Mouse (Mus musculus): Measurements from ENCODE around the gene Rbm4. TPM values are rescaled to one million over a fixed set of nuclear protein-coding genes. Genes with fewer than 3 reads are reported as not detected.

The Rbm4 gene
- polyA plus RNA-seq, 1 experiment from 2014 or later = 42.3 TPM

DNA sequence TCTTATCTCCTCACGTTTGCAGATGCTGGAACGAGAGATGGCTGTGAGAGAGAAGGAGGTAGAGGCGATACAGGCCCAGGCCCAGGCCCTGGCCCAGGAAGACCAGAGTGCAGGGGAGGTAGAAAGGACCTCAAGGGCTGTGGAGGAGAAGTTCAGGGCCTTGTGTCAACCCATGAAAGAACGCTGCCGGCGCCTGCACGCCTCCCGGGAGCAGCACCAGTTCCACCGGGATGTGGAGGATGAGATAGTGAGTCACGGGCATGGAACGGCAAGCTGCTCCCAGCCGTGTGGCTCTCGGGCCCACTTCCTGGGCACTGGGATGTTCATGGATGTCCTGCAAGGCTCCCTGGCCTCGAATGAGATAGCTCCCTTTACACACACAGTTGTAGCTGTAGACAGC is 49.7 kb downstream of the Rbm4 start:
- CTCF ChIA-PET = interaction anchor here (1.0 to 3.5 kb wide), 8 partner anchors 10 to 246 kb away, joined by 3 to 25 read pairs (median 6); partner anchors contain the start of gene 2010003K11Rik
- no peak for DNase-seq (ENCODE audit: low read depth, low spot score)
- ATAC-seq = no peak
- in situ Hi-C loops (cut with MboI; ENCODE audit: low pct_unique_long_range_greater_than_20kb) = loop anchor here (5.0 kb wide), 2 partner anchors 112 to 247 kb away; partner anchors contain the start of gene 2010003K11Rik
- no peaks in the 10 kb centered on the region for H3K27me3 ChIP-seq
- no peak for TF ChIP-seq CTCF (IDR thresholded peaks at IDR 0.05)
- POLR2A ChIA-PET = interaction anchor here (1.2 to 1.3 kb wide), 2 partner anchors 11 to 108 kb away, joined by 3 to 4 read pairs; no protein-coding TSS in a partner anchor

DNA sequence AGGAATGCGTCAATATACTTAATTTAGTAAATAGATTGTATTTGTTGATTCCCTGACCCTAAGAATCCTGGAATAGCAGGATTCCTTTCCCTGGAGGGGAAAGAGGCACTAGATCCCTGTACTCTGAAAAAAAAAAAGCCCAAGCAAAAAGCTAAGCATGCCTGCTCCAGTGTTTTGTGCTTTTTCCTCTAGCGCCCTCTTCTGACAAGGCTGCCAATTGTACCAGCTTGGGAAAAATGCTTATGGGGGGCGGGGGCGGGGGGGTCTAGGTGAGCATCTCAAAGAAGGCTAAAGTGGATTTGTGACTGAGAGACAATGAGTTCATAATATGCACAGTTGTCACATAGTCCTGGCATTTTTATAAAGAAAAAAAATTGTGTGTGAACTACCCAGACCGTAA is 50.2 kb downstream of the Rbm4 start:
- ChIA-PET CTCF (interaction anchor here (0.9 to 3.5 kb wide), 9 partner anchors 10 to 245 kb away, joined by 3 to 25 read pairs (median 7); partner anchors contain the start of gene 2010003K11Rik), POLR2A (interaction anchor here (0.7 to 2.1 kb wide), 3 partner anchors 12 to 123 kb away, joined by 3 to 6 read pairs (median 5); partner anchors contain the start of gene Gm960)
- ATAC-seq (no peak), DNase-seq (ENCODE audit: low read depth, low spot score) (no peak)
- H3K27me3 ChIP-seq = no peaks in the 10 kb centered on the region
- in situ Hi-C loops (cut with MboI; ENCODE audit: low pct_unique_long_range_greater_than_20kb) = loop anchor here (5.0 kb wide), 2 partner anchors 111 to 246 kb away; partner anchors contain the start of gene 2010003K11Rik
- TF ChIP-seq CTCF (IDR thresholded peaks at IDR 0.05) = no peak

DNA sequence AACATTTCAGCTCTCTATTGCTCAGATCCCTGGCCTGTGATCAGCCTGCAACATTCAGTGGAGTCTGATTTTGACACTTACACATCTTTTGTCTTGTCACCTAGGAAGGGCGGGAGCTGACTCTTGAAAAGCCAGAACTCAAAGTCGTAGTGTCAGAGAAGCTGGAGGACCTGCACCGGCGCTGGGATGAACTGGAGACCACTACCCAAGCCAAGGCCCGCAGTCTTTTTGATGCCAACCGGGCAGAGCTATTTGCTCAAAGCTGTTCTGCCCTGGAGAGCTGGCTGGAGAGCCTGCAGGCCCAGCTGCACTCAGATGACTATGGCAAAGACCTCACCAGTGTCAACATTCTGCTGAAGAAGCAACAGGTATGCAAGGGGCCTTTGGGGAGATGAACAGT is 51.5 kb downstream of the Rbm4 start:
- no peak for DNase-seq (ENCODE audit: low read depth, low spot score)
- ChIA-PET CTCF (interaction anchor here (1.1 to 3.5 kb wide), 9 partner anchors 11 to 114 kb away, joined by 3 to 25 read pairs (median 7); no protein-coding TSS in a partner anchor), POLR2A (interaction anchor here (1.2 to 2.1 kb wide), 2 partner anchors 9 to 43 kb away, joined by 3 to 5 read pairs; partner anchors contain the start of gene Gm960)
- ATAC-seq = no peak
- TF ChIP-seq CTCF (IDR thresholded peaks at IDR 0.05) = no peak
- in situ Hi-C loops (cut with MboI; ENCODE audit: low pct_unique_long_range_greater_than_20kb) = loop anchor here (5.0 kb wide), 2 partner anchors 110 to 245 kb away; partner anchors contain the start of gene 2010003K11Rik
- no peaks in the 10 kb centered on the region for H3K27me3 ChIP-seq

DNA sequence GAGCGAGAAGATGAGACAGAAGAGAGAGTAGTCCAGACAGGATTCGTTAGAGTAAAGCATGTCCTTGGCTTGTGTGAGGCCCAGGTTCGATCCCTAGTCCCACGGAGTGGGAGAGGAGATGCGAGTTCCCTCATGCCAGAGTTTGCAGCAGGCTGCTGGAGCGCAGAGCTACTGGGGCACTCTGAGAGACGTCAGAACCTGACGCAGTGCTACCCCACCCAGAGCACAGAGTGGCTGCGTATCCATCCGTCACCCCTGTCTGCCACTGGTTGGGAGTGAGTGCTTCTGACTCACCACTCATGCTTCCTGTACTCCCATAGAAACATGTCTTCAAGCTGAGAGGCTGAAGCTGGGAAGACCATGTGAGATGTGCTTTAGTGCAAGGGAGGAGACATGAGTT is 52.2 kb downstream of the Rbm4 start:
- ATAC-seq (no peak), DNase-seq (ENCODE audit: low read depth, low spot score) (no peak)
- ChIA-PET POLR2A (interaction anchor here (2.1 kb wide), 1 partner anchor 42 kb away, joined by 5 read pairs; the partner anchor contains the start of gene Gm960), CTCF (interaction anchor here (1.1 to 2.7 kb wide), 5 partner anchors 12 to 100 kb away, joined by 3 to 16 read pairs (median 3); no protein-coding TSS in a partner anchor)
- in situ Hi-C loops (cut with MboI; ENCODE audit: low pct_unique_long_range_greater_than_20kb) = loop anchor here (5.0 kb wide), 2 partner anchors 109 to 244 kb away; partner anchors contain the start of gene 2010003K11Rik
- H3K27me3 ChIP-seq = no peaks in the 10 kb centered on the region
- no peak for TF ChIP-seq CTCF (IDR thresholded peaks at IDR 0.05)

DNA sequence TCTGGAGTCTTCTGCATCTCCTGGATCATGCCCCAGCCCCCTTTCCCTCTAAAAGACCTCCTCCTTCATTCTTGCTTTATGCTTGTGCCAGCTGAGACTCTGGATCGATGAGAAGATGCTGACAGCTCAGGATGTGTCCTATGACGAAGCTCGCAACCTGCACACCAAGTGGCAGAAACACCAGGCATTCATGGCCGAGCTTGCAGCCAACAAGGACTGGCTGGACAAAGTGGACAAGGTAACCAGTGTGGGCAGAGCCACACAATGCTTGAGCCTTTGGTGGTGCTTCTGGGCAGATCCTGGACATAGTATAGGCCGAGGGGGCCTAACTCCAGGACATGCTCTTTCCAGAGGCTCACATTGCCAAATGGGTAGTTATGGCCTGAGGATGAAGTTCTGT is 53.9 kb downstream of the Rbm4 start:
- CTCF ChIA-PET = interaction anchor here (1.4 kb wide), 1 partner anchor 9 kb away, joined by 5 read pairs; no protein-coding TSS in a partner anchor
- no peak for DNase-seq (ENCODE audit: low read depth, low spot score)
- in situ Hi-C loops (cut with MboI; ENCODE audit: low pct_unique_long_range_greater_than_20kb) = loop anchor here (5.0 kb wide), 2 partner anchors 107 to 242 kb away; partner anchors contain the start of gene 2010003K11Rik

DNA sequence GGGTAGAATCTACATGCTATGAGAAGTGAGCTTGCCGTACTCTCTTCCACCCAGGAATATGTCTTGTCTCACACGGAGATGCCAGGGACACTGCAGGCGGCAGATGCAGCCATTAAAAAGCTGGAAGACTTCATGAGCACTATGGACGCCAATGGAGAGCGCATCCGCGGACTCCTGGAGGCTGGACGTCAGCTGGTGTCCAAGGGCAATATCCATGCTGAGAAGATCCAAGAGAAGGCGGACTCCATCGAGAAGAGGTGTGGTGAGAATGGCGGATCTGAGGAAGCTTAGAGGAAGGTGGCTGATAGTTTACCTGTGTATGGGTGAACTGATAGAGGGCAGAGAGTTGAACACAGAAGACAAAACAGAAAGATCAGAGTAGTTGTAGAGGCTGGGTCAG is 54.6 kb downstream of the Rbm4 start:
- no peak for ATAC-seq
- no peak for DNase-seq (ENCODE audit: low read depth, low spot score)
- in situ Hi-C loops (cut with MboI; ENCODE audit: low pct_unique_long_range_greater_than_20kb) = no loop called here
- ChIA-PET POLR2A (no interaction called here), CTCF (interaction anchor here (1.4 kb wide), 1 partner anchor 9 kb away, joined by 5 read pairs; no protein-coding TSS in a partner anchor)
- H3K27me3 ChIP-seq = no peaks in the 10 kb centered on the region
- TF ChIP-seq CTCF (IDR thresholded peaks at IDR 0.05) = no peak

More for the DNA sequence above, 53.9 kb downstream of the Rbm4 start:
- H3K27me3 ChIP-seq = no peaks in the 10 kb centered on the region
- no peak for ATAC-seq
- POLR2A ChIA-PET = no interaction called here
- TF ChIP-seq CTCF (IDR thresholded peaks at IDR 0.05) = no peak

DNA sequence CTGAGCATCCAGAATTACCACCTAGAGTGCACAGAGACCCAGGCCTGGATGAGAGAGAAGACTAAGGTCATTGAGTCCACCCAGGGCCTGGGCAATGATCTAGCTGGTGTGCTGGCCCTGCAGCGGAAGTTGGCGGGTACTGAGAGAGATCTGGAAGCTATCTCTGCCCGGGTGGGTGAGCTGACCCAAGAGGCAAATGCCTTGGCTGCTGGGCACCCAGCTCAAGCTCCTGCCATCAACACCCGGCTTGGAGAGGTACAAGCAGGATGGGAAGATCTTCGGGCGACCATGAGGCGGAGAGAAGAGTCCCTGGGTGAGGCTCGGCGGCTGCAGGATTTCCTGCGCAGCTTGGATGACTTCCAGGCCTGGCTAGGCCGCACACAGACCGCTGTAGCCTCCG is 55.8 kb downstream of the Rbm4 start:
- H3K27me3 ChIP-seq = no peaks in the 10 kb centered on the region
- in situ Hi-C loops (cut with MboI; ENCODE audit: low pct_unique_long_range_greater_than_20kb) = no loop called here
- ATAC-seq = no peak
- no peak for DNase-seq (ENCODE audit: low read depth, low spot score)
- ChIA-PET CTCF (interaction anchor here (0.7 kb wide), 1 partner anchor 90 kb away, joined by 3 read pairs; no protein-coding TSS in a partner anchor), POLR2A (no interaction called here)
- no peak for TF ChIP-seq CTCF (IDR thresholded peaks at IDR 0.05)

Other genes with a start within 250 kb of the Rbm4 start
- gene Lrfn4, start 178.2 kb downstream of the Rbm4 start, polyA plus RNA-seq (2021) = 46.6 TPM
- gene Rce1, start 168.3 kb downstream of the Rbm4 start, polyA plus RNA-seq (2021) = 45.5 TPM
- 2.5 TPM for gene Gm960, start 95.2 kb downstream of the Rbm4 start, polyA plus RNA-seq (2021)
- gene Sptbn2, start 82.7 kb downstream of the Rbm4 start, polyA plus RNA-seq (2021) = 1.0 TPM
- 19.3 TPM for gene Rbm4b, start 37.4 kb downstream of the Rbm4 start, polyA plus RNA-seq (2021)
- gene Gm21992, start 17.7 kb upstream of the Rbm4 start, polyA plus RNA-seq (2021) = 9.9 TPM
- gene Rbm14, start 17.7 kb upstream of the Rbm4 start, polyA plus RNA-seq (2021) = 36.5 TPM
- 133 TPM for gene Ccs, start 45.4 kb upstream of the Rbm4 start, polyA plus RNA-seq (2021)
- 0.26 TPM for gene Ccdc87, start 45.5 kb upstream of the Rbm4 start, polyA plus RNA-seq (2021)
- 79.4 TPM for gene Ctsf, start 61.2 kb upstream of the Rbm4 start, polyA plus RNA-seq (2021)
- gene Actn3, start 84.0 kb upstream of the Rbm4 start, polyA plus RNA-seq (2021) = 0.10 TPM
- gene Zdhhc24, start 84.8 kb upstream of the Rbm4 start, polyA plus RNA-seq (2021) = 17.2 TPM
- 20.3 TPM for gene Bbs1, start 112.7 kb upstream of the Rbm4 start, polyA plus RNA-seq (2021)
- gene Dpp3, start 134.4 kb upstream of the Rbm4 start, polyA plus RNA-seq (2021) = 91.0 TPM
- 7.4 TPM for gene Peli3, start 149.2 kb upstream of the Rbm4 start, polyA plus RNA-seq (2021)
- gene Mrpl11, start 168.2 kb upstream of the Rbm4 start, polyA plus RNA-seq (2021) = 106 TPM
- gene Npas4, start 196.4 kb upstream of the Rbm4 start, polyA plus RNA-seq (2021) = 0.18 TPM
- gene Slc29a2, start 230.0 kb upstream of the Rbm4 start, polyA plus RNA-seq (2021) = 15.8 TPM
- gene B4gat1, start 244.9 kb upstream of the Rbm4 start, polyA plus RNA-seq (2021) = 82.4 TPM
- gene AC124502.3, start 245.0 kb upstream of the Rbm4 start, polyA plus RNA-seq (2021) = 1.7 TPM
- 56.8 TPM for gene Brms1, start 247.5 kb upstream of the Rbm4 start, polyA plus RNA-seq (2021)